Mouse (Mus musculus): ENCODE results near the gene Pip5k1b.
A peak's percentile ranks its signal among the peaks of the same experiment; 100 is the strongest.

GRCm38 (mm10) chr19:24321900-24322311 is 233.8 kb downstream of the Pip5k1b start:
- TF ChIP-seq CTCF (IDR thresholded peaks at IDR 0.05) (no peak), POLR2A (IDR thresholded peaks at IDR 0.05; ENCODE audit: insufficient read depth, low read depth, low read length) (no peak), EP300 (IDR thresholded peaks at IDR 0.05; ENCODE audit: insufficient read depth, low read depth, low read length) (0 out of 2 replicates have a peak, but pooled peaks have one; percentile 57)
